Mouse (Mus musculus) neural tube, embryonic 13.5 days (tissue): ENCODE measurements at regions not wholly inside any gene's neighbourhood (a gene's known extent, or its start where the extent isn't known, plus 50 kb on each side); places are given as distances from the start of the nearest gene placed in this dataset.

Source experiments
- ATAC-seq: fragments of 200-750 bp; cut with Nextera tagmentation; 2 replicates; pipeline ENCODE4 v1.8.0; 2017; ENCODE audit warnings: low read depth, mild to moderate bottlenecking, moderate TSS enrichment, moderate library complexity
- H3K27ac ChIP-seq: fragments of 300-500 bp; sonication (generic); replicated peaks from 2 replicates; pipeline ENCODE4 v1.5.1; 2015; ENCODE audit warnings: moderate library complexity, mild to moderate bottlenecking, inconsistent platforms
- H3K27me3 ChIP-seq: fragments of 300-500 bp; sonication (generic); 2 replicates; pipeline ENCODE4 v1.6.1; 2015; ENCODE audit warnings: mild to moderate bottlenecking, inconsistent platforms
- H3K36me3 ChIP-seq: fragments of 300-500 bp; sonication (generic); 2 replicates; pipeline ENCODE4 v1.6.1; 2015; ENCODE audit warnings: mild to moderate bottlenecking, inconsistent platforms
- H3K4me1 ChIP-seq: fragments of 300-500 bp; sonication (generic); replicated peaks from 2 replicates; pipeline ENCODE4 v1.6.1; 2015; ENCODE audit warnings: inconsistent platforms
- H3K4me2 ChIP-seq: fragments of 300-500 bp; sonication (generic); 2 replicates; pipeline ENCODE4 v1.6.1; 2015; ENCODE audit warnings: inconsistent platforms, mild to moderate bottlenecking, moderate library complexity
- H3K4me3 ChIP-seq: fragments of 300-500 bp; sonication (generic); 2 replicates; pipeline ENCODE4 v1.5.1; 2015; ENCODE audit warnings: mild to moderate bottlenecking, inconsistent platforms
- H3K9ac ChIP-seq: fragments of 300-500 bp; sonication (generic); 2 replicates; pipeline ENCODE4 v1.6.1; 2015; ENCODE audit warnings: moderate library complexity, mild to moderate bottlenecking, inconsistent platforms
- H3K9me3 ChIP-seq: fragments of 300-500 bp; sonication (generic); 2 replicates; pipeline ENCODE4 v1.6.1; 2016; ENCODE audit warnings: inconsistent platforms
- WGBS: fragments of 180-500 bp; shearing (Covaris S2); methylation state at CpG from one replicate; pipeline ENCODE4 v1.1.7; 2015; 5-methylcytosine and 5-hydroxymethylcytosine counted together

GRCm38 (mm10) chr19:49563612-49564256 is 1114.7 kb downstream of the Sorcs1 start:
- no peak overlapping the region for H3K4me2 ChIP-seq

GRCm38 (mm10) chr19:49539445-49540407 is 1138.7 kb downstream of the Sorcs1 start:
- Histone ChIP-seq H3K27ac (no peak overlapping the region), H3K4me2 (peak overlapping the region; percentile 28; the same call in 1 of the 2 replicates), H3K27me3 (no peaks in the 10 kb centered on the region), H3K4me1 (0 out of 2 replicates have a peak, but pooled peaks cover 6% of the 10 kb centered on the region), H3K9me3 (no peaks in the 10 kb centered on the region), H3K9ac (no peak overlapping the region), H3K36me3 (no peaks in the 10 kb centered on the region), H3K4me3 (no peak overlapping the region)
- WGBS: 42% methylated on average over 13 of the region's 13 CpGs
- ATAC-seq: peak; percentile 56

More at GRCm38 (mm10) chr19:49563612-49564256, 1114.7 kb downstream of the Sorcs1 start:
- Histone ChIP-seq H3K27me3 (no peaks in the 10 kb centered on the region), H3K9ac (no peak overlapping the region), H3K4me1 (no peaks in the 10 kb centered on the region), H3K4me3 (no peak overlapping the region), H3K27ac (no peak overlapping the region), H3K9me3 (no peaks in the 10 kb centered on the region), H3K36me3 (no peaks in the 10 kb centered on the region)
- no peak for ATAC-seq
- 82% methylated on average over 3 of the region's 3 CpGs for WGBS
